Mouse (Mus musculus): ENCODE results near the gene Ifitm10. TPM values are rescaled to one million over a fixed set of nuclear protein-coding genes. Genes with fewer than 3 reads are reported as not detected.

The Ifitm10 gene
- total and polyA plus RNA-seq, 3 experiments = not detected

- dilution Hi-C loops (cut with MboI; ENCODE audit: extremely low pct_ligation_motif_present, extremely low pct_unique_long_range_greater_than_20kb, low sequenced_read_pairs) (no loop called here), in situ Hi-C loops (cut with MboI; ENCODE audit: low pct_ligation_motif_present, low pct_unique_long_range_greater_than_20kb, low sequenced_read_pairs) (no loop called here)
- Histone ChIP-seq H3K36me3 (replicated peaks in 1 of 2; ENCODE audit: control insufficient read depth in 1 of 2, insufficient read depth in 1 of 2, low read length in 1 of 2) (peaks cover 83 to 98% of the 10 kb centered on the region in 2 experiments), H3K9me3 (replicated peaks; ENCODE audit: low read length) (no peaks in the 10 kb centered on the region), H3K9ac (ENCODE audit: insufficient read depth, low read depth) (no peak overlapping the region), H3K27me3 (replicated peaks) (no peaks in the 10 kb centered on the region), H3K4me3 (replicated peaks in 1 of 3; ENCODE audit: low read depth in 2 of 3, low read length in 2 of 3, poor library complexity in 1 of 3) (no peak overlapping the region), H3K4me2 (ENCODE audit: insufficient read depth, low read depth, poor library complexity, severe bottlenecking) (no peak overlapping the region), H3K79me2 (replicated peaks; ENCODE audit: control insufficient read depth, extremely low read depth, insufficient read depth, poor library complexity, severe bottlenecking) (peaks cover 7% of the 10 kb centered on the region), H3K4me1 (ENCODE audit: control insufficient read depth in 1 of 2, insufficient read depth in 2 of 2) (peaks cover 3 to 10% of the 10 kb centered on the region in 2 experiments; a peak in 3 of 4 replicates), H3K27ac (ENCODE audit: insufficient read depth, low read depth) (no peak overlapping the region)
- TF ChIP-seq SIN3A (IDR thresholded peaks at IDR 0.05; ENCODE audit: low read length) (no peak), E2F4 (IDR thresholded peaks at IDR 0.05; ENCODE audit: insufficient replicate concordance, low read depth, low read length) (no peak), USF1 (IDR thresholded peaks at IDR 0.05; ENCODE audit: low read depth, low read length) (no peak), IRF4 (IDR thresholded peaks at IDR 0.05; ENCODE audit: low read depth, low read length) (no peak), TBP (conservative IDR thresholded peaks at IDR 0.05; ENCODE audit: low read depth, low read length) (no peak), POLR2A (IDR thresholded peaks at IDR 0.05; ENCODE audit: low read depth, low read length) (no peak), JUND (conservative IDR thresholded peaks at IDR 0.05; ENCODE audit: low read depth, low read length) (no peak), ELF1 (IDR thresholded peaks at IDR 0.05; ENCODE audit: low read depth, low read length) (no peak), UBTF (IDR thresholded peaks at IDR 0.05; ENCODE audit: low read depth, low read length) (no peak), RCOR1 (conservative IDR thresholded peaks at IDR 0.05; ENCODE audit: low read depth, low read length) (no peak), GABPA (IDR thresholded peaks at IDR 0.05; ENCODE audit: insufficient replicate concordance, low read depth, low read length) (no peak), ETS1 (conservative IDR thresholded peaks at IDR 0.05; ENCODE audit: low read depth, low read length) (no peak), ZNF384 (IDR thresholded peaks at IDR 0.05; ENCODE audit: low read depth, low read length) (no peak), RAD21 (IDR thresholded peaks at IDR 0.05; ENCODE audit: low read depth, low read length) (no peak), CHD2 (IDR thresholded peaks at IDR 0.05; ENCODE audit: low read length) (no peak), NELFE (IDR thresholded peaks at IDR 0.05; ENCODE audit: low read depth, low read length) (no peak)
- no peak for DNase-seq (ENCODE audit: extremely low read depth)
Observed at GRCm38 (mm10) chr7:142381175-142381574, 7.6 kb upstream of the Ifitm10 start.

- in situ Hi-C loops (cut with MboI; ENCODE audit: low pct_ligation_motif_present, low pct_unique_long_range_greater_than_20kb, low sequenced_read_pairs) (no loop called here), dilution Hi-C loops (cut with MboI; ENCODE audit: extremely low pct_ligation_motif_present, extremely low pct_unique_long_range_greater_than_20kb, low sequenced_read_pairs) (no loop called here)
- no peak for TF ChIP-seq ZKSCAN1 (IDR thresholded peaks at IDR 0.05; ENCODE audit: borderline replicate concordance, low read depth, low read length)
- Histone ChIP-seq H3K4me3 (replicated peaks in 1 of 3; ENCODE audit: low read depth in 2 of 3, low read length in 2 of 3, poor library complexity in 1 of 3) (no peak overlapping the region), H3K79me2 (replicated peaks; ENCODE audit: control insufficient read depth, extremely low read depth, insufficient read depth, poor library complexity, severe bottlenecking) (no peaks in the 10 kb centered on the region), H3K36me3 (replicated peaks in 1 of 2; ENCODE audit: control insufficient read depth in 1 of 2, insufficient read depth in 1 of 2, low read length in 1 of 2) (peaks cover 77 to 97% of the 10 kb centered on the region in 2 experiments), H3K9ac (ENCODE audit: insufficient read depth, low read depth) (no peak overlapping the region), H3K4me1 (ENCODE audit: control insufficient read depth in 1 of 2, insufficient read depth in 2 of 2) (no peaks in the 10 kb centered on the region), H3K27me3 (replicated peaks) (no peaks in the 10 kb centered on the region), H3K27ac (ENCODE audit: insufficient read depth, low read depth) (no peak overlapping the region), H3K9me3 (replicated peaks; ENCODE audit: low read length) (no peaks in the 10 kb centered on the region), H3K4me2 (ENCODE audit: insufficient read depth, low read depth, poor library complexity, severe bottlenecking) (no peak overlapping the region)
- no peak for DNase-seq (ENCODE audit: extremely low read depth)
Observed at GRCm38 (mm10) chr7:142379186-142379585, 5.6 kb upstream of the Ifitm10 start.
